Mouse (Mus musculus) layer of hippocampus, postnatal 36 days (tissue): ENCODE data around the gene Acss3. TPM values are rescaled to one million over a fixed set of nuclear protein-coding genes. Genes with fewer than 3 reads are reported as not detected.
A peak's percentile ranks its signal among the peaks of the same experiment; 100 is the strongest.

Experiments
- DNase-seq, 2 experiments: peaks; one replicate each; pipeline ENCODE4 v3.0.0; 2022
- total RNA-seq, 2 experiments: library from RNA; stranded (reverse); gene quantifications; 2 replicates each; pipeline ENCODE4 v1.2.3; 2021

The Acss3 gene
- total RNA-seq: 1 to 10 TPM in 1 of 2 experiments, under 1 TPM in 1; 0.47 to 1.3 TPM

DNA sequence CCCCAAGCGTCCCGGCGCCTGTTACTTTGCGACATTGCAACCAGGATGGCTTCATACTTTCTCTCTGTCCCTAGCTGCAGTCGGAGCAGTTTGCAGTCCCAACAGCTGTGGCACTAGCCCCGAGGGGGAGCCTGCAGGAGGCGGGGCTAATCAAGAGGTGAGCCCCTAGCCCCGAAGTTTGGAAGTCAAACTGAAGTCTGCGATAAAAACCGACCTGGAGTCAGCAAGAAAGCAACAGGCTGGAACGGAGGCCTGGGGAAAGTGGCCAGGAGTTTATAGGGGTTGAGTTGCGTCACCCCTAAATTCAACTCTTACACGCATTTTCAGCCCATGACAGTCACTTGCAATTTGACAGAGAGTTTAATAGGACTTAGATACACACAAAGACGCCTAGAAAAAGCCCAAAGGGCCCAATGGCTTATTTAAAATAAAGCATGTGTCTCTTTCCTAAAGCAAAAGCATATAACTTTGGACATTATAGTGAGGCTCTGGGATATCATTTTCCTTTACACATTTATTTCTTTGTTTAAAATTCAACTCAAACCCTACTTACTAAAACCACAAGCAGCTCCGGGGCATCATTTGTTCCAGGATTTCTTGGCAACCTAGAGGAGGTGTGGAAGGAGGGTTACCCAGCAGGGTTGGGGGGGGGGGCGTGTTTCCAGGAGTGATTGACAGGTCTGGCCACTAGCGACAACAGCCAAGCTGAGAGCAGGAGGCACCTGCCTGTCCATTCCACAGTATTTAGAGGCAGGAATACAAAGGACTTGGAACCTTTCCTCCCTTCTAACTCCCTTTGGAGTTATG, at the start of gene Acss3:
Gene Acss3, minus strand, starts transcription at position 140 of the 807 bp plus-strand sequence.
- no peak for DNase-seq

DNA sequence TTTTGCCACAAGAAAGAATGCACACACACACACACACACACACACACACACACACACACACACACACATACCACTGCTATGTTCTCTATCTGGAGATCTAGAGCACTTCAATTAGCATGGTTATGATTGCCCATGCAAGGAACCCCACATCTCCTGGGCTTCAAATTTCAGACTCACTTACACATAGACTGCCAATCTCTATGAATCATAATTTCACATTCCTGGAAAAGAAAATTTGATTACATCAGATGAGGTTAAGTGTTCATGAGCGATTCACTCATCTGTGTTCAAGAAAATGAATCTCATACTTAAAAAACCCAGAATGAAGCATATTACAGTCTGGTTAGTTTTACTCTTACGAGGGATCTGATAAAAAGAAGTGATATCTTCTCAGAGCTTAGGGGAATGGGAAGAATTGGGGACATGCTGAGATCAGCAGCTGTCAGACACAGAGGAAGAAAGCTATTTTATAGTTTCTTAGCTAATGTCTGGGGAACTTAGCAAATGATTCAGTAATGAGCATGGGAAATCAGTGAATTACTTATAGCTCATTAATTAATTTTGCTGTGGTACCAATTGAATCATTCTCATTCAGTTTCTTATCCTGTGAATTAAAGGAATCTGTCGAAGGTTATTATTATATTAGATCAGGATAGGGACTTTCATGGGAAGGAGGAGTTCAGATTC, 48.7 kb upstream of the Acss3 start:
- no peak for DNase-seq

DNA sequence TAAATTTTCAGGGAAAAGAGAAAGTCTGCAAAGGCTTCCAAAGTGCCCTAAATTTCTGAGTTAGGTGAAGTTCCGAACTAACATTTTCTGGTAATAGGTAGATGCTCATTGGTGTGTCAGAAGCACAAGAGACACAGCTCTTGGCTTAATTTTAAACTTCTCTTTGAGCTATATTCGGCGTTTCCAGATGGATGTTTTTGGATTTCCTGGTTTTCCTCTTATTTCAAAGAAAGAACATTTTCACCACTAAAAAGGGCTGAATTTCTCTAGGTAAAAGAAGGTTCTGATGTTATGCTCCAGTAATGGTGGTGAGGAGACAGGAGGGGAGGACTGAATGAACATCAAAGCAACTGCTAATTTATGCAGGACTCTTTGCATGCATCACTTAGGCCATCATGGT, 43.0 kb upstream of the Acss3 start:
- DNase-seq: no peak

DNA sequence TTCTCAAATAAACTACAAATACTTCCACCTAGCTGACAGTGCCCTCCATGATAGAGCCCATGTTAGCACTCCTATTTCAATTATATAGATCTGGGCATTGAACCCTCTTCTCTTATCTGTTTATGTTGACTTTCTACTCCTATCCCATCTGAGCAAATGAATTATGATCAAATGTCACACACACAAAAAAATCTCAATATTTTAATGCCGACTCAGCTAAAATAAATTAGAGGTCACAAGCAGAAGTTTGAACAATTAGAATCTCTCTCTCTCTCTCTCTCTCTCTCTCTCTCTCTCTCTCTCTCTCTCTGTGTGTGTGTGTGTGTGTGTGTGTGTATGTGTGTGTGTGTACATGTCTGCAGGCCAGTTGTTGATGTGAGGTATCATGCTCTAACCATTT, 25.3 kb upstream of the Acss3 start:
- no peak for DNase-seq

DNA sequence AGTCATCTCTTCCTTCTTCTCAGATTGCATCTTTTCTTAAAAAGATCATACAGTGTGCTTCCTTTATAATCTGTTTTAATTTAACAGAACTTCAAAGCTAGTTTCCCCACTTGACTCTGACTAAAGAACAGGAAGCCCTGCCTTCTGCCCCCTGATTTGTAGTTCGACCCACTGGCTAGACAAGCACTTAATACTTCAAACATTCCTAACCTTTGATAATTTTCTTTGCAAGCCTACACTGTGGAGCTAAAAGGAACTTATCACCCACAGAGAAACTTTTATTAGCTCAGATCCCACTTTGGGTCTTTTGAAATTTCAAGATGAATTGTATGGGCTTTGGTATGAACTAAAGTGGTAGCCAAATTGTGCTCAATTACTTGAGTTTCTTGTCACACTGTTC, 20.5 kb upstream of the Acss3 start:
- DNase-seq: no peak

DNA sequence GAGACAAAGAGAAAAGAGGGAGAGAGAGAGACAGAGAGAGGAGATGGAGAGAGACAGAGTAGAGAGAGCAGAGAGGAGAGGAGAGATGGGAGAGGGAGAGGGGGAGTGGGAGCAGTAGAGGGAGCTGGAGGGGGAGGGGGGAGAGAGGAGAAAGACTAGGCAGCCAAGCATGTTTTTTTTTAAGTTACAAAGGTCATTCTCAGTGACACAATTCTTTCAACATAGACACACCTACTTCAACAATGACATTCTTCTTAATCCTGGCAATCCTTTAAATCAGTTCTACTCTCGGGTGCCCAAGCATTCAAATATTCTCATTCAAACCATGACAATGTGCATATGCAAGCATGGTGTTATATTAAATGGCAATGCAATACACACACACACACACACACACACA, 19.4 kb upstream of the Acss3 start:
- no peak for DNase-seq

DNA sequence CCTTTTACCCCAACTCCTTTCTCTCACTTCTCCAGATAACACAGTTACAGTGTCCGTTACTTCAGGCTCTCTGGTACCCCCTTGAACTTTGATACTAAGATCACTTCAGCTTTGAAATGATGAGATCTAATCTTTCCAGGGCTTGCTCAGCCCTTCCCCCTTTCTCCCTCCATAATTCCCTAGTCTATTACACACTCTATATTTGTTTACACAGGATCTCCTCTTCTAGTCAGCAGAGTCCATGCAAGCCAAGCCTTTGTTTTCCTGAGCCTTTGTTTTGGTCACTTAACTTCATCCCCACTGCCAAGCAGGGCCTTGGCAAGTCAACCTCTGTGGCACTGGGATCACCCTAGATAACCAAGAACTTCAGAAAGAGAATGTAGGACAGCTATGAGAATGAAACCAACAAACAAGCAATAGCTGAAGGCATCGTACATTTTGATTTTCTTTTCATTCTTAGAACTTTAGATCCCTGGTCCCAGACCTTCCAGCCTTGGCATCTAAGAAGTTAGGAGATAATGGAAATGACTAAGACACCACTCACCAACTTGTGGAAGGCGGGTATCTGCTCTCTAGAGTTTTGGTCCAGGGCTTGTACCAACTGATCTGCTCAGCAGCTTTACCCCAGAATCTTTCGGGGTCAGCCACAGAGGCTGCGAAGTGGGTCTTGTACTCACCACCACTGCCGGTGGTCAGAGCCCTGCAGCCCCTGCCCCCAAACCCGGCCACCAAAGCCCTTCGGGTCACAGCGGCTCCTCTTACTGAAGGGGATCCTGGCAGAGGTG, 532 bp downstream of the Acss3 start:
- no peak for DNase-seq

DNA sequence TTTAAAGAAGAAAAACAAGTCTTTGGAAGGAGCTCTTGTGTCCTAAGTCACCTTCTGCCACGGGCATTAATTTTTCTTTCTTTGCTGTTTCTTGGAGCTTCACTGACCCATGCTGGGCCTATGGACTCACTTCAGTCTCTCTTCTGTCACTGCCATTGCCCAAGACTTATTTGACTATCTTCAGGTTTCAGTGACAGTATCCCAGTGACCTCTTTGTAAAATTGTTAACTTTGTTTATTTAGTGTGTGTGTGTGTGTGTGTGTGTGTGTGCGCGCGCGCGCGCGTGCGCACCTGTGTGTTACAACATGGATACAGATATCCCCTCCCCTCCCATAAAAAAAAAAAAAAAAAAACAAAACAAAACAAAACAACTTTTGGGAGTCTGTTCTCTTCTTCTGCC, 2.2 kb downstream of the Acss3 start:
- no peak for DNase-seq

DNA sequence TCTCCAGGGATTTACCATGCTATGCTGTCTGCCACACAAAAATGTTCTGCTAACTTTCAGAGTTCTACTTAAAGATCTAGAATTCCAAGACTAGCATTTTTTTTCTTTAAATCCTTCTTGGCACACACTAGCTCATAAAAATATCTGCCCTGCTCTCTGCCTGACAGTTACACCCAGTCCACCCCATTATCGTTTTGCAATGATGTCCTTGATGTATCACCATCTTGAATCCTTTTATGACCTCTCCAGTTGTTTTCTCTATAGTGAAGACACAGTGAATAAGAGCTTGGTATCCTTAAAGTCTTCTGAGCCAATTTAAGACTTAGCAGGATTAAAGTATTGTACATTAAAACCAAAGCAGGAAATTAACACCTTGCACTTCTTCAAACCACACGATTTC, 4.3 kb downstream of the Acss3 start:
- no peak for DNase-seq

DNA sequence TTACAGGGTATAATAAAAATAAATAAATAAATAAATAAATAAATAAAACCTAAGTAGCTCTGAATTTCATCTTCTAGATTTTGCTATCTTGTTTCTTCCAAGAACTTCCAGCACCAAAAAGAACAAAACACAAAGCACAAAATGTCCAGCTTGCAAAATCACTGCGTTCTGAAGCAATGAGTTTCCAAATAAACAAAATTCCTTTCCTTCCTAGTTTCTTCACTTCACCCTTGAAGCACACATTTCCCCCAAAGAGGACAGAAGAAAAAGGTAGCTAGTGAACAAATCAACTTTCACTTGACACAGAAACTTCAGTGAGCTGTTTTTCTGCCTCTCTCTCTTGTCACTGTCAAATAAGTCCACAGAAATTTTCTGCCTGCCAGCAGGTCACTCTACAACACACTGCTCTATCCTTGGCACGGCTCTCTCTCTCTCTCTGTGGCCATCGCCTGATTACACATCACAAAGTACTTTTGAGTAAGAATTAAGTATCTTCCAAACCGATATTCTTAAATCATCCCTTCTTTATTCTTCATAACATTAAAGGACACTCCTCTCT, 6.7 kb downstream of the Acss3 start:
- no peak for DNase-seq

DNA sequence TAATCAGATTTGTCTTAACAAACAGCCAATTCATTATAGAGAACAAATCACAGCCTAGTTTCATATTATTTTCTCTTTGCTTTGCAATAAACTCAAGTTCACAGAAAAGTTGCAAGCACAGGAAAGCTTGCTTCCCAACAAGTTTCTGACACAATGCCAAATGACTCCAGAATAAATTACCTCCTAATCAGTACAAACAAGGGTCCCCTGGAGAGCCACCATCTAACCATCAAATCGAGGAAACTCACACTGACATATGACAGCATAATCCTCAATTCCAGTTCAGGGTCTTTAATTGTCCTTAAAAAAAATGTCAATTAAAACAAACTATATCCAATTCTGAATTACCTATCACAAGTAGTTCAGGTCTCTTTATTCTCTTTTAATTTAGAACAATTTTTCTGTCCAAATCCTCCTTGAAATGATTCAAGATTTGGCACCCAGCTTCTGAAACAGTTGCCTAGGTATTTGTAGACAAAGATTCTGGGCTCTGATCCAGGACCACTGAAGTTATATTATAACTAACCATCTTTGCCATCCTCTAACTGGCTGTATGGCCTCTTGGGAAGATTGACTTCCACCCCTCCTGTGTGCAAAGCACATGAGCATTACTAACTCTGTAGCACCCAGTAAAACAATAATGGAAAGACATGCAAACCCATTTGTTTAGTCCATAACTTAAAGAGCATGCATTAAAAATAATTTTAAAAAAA, 7.4 kb downstream of the Acss3 start:
- no peak for DNase-seq

DNA sequence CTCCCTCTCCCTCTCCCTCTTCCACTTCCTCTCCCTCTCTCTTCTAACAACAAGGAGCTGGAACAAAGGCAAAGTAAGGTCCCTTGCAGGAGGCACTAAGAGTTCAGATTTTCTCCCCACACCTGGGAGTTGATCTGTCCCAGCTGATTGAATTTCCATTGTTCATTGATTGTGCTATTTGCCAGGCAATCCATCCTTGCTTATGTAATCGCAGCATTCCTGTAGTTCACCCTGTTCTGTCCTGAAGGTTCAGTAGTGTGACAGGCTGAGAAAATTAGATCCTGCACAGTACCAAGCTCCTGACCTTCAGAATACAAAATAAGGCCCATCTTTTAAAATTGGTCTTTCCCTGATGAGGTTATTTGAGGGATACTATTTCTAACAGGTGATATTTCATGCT, 8.3 kb downstream of the Acss3 start:
- no peak for DNase-seq

DNA sequence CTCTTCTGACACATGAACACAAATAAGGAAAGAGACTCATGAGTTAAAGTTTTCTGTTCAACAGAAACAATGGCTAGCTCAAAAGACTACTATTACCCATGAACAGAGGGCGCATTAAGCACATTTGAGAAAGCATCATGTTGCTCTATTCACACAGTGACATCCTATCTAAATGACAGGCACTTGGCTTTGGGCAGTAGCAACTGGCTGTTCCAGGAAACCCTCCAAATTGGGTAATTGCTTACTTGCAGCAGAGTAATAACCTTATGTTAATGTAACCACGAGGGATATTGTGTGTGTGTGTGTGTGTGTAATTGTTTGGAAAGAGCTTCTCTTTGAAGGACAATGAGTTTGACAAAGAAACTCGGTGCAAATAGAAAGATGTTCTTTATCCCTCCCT, 29.0 kb downstream of the Acss3 start:
- DNase-seq: no peak

DNA sequence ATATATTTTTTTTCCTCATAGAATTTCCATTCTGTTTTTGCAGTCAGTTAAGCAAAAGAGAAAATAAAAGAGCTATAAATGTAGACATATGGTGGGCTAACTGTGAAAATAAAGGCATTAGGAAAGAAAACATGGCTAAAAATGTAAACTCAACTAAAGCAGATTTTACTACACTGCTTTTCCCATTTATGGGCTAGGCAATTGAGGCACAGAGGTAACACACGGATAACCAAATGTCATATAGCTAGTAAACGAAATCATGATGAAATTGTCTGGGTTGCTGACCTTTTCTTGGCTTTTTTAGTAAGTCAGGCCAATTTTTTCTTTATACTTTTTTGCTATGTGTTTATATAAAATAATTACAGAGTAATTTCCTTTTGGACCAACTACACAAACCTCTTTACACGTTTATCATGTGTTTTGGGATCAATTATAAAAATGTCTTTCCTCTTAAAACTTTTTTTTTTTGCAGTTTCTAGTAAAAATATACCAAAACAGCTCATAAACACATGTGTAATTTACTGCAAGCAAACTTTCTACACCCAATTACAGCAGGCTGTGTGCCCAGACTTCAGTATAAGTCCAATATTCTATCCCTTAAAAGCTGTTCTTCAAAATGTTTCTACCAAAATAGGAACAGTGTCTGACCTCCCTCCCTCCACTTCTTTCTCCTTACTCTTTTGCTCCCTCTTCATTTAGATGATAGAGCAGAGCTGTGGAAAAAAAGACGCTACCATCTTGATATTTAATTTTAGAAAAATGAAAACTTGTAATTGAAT, 69.4 kb downstream of the Acss3 start:
- no peak for DNase-seq

DNA sequence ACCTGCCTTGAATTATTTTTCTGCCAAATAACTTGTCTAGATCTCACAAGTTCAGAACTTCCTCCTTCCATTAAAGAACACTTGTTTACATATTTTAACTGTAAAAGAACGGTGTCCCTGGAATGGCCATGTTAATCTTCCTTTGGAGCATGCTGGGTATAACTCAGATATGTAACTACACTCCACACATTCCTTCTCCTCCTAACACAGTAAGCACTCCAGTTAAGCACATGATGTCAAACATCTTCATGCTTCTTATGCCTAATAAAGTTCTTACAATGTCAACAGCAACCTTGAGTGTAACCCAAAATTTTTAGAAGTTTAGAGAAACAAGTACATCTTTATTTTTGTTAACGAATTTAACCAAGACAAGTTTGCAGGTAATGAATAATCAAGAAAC, 73.0 kb downstream of the Acss3 start:
- no peak for DNase-seq

DNA sequence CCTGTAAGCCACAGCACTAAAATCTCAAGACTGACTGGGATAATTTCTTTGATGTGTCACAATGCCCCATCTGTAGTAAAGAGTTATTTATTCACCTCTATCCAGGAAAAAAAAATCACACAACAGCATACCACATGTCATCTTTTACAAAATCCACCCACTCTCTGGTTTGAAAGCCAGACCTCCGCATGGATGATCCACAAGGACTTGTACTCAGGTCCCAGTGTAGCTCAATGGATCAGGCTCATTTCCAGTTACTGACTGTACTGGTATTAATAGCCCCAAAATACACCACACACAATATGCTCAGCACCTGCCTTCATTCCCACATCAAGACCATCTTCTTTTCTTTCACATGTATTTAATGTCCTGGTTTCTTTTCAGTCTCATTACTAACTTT, 80.8 kb downstream of the Acss3 start:
- peak; percentile 15 to 25 for DNase-seq

DNA sequence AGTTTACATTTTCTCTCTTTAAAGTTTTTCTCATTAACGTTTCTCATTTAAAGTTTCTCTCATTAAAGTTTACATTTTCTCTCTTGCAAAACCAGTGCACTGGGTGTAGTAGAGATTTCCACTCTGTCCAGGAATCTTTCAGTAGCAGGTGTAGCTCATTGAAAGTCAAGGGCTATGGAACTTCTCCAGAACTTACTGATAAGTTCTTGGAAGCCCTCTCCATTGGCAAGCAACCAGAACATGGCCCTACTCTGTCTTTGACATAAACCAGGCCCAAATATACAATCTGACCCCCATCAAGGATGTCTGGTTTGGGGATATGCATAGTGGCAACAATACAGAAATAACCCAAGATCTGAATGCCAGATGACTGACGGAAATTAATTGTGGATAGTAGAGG, 82.6 kb downstream of the Acss3 start:
- DNase-seq: no peak

DNA sequence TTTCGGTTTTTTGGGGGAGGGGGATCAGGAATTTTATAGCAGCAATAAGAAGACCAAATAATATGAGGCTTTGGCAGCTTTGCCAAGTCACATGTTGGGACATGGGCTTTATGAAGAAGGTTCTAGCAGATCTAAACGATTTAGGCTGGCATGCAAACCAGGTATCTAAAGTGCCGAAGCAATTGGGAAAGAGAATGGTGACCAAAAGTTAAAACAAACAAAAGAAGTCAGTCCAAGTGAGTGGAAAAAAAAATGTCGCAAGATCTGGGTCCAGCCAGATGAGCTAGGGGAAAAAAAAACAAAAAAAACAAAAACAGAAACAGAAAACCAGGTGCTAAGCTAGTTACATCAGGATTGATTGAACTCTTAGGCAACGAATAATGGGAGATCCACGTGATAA, 83.1 kb downstream of the Acss3 start:
- no peak for DNase-seq

DNA sequence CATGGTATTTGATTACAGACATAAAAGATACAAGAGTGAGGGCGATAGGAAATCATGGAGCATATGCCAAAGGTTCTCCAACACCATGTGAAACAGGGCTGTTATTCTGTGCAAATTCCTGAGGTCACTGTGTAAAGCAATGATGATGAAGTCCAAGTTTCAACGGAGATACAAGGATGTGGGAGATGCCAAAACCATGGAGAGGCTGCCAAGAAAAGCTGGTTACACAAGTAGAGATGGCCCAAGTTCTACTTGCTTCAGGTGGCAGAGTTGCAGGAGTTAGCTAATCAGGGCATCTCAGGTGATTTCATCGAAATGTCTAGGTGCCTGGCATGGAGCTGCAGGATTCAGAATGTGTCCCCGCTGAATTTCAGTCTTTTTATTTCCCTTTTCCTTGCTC, 84.3 kb downstream of the Acss3 start:
- DNase-seq: no peak

DNA sequence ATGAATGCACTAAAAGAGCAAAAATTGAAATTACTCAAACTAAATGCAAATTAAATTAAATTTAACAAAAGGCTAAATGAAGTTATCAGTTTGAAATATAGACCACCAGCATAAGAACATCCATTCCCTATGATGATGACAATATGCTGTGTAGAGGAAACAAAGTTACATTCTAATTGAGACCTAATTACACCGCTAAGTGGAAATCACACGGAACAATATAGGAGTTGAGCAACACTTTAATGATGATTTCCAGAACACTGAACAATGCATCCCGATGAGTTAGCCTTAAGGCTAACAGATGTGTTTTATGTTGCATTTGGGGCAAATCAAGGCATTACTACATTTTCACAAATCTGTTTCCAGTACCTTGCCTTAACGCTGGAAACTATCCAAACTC, 99.2 kb downstream of the Acss3 start:
- no peak for DNase-seq

DNA sequence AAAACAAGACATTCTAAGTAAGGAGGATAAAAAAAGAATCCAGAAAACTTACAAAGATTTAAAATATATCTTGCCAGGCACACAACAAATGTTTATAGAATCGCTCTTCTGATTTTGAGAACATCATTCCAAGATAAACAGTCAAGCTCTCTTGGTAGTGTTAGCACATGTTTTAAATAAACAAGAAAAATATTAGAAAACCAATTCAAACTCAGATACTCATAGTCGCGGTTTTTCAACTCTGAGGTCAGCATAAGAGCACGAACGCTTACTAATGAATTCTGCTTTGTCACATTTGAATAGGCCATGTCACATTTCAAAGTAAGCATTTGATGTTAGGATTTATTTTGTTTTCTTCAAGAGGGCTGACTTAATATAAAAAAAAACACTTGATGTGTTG, 102.3 kb downstream of the Acss3 start:
- no peak for DNase-seq

DNA sequence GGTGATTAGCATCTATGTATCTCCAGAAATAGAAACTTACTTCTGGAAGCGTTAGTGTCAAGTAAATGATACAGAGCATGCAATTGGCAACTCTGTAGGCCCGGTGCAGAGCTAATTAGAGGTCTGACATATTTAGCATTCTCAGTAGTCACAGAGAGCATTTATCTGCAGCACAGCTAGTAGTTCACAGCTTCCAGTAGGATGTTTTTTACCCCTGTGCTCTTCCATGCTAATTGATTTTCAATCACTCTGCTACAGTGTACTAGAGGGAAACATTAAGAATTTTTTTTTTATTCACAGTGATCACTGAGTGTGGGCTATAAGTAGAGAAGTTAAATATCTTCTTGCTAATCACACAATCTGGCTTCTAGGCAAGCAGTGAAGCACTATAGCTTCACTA, 112.3 kb downstream of the Acss3 start:
- no peak for DNase-seq
